Mouse (Mus musculus) lung, postnatal 0 days (tissue): ENCODE measurements around the gene Rab40b. TPM values are rescaled to one million over a fixed set of nuclear protein-coding genes. Genes with fewer than 3 reads are reported as not detected.

Experiments
- ATAC-seq: fragments of 200-750 bp; cut with Nextera tagmentation; 2 replicates; pipeline ENCODE4 v1.8.0; 2017; ENCODE audit warnings: moderate library complexity
- DNase-seq: peaks from one replicate; pipeline ENCODE4 v3.0.0-alpha.2; 2016; ENCODE audit warnings: low spot score
- H3K27ac ChIP-seq: fragments of 300-500 bp; sonication (generic); 2 replicates; pipeline ENCODE4 v1.5.1; 2014; ENCODE audit warnings: antibody characterized with exemption, mild to moderate bottlenecking, low read length, mixed read lengths
- H3K27me3 ChIP-seq: fragments of 300-500 bp; sonication (generic); replicated peaks from 2 replicates; pipeline ENCODE4 v1.6.1; 2014; ENCODE audit warnings: low read length, mixed read lengths; ENCODE audit not compliant: insufficient read depth
- H3K36me3 ChIP-seq: fragments of 300-500 bp; sonication (generic); 2 replicates; pipeline ENCODE4 v1.6.1; 2014; ENCODE audit warnings: low read length, mixed read lengths; ENCODE audit not compliant: insufficient read depth
- H3K4me1 ChIP-seq: fragments of 300-500 bp; sonication (generic); 2 replicates; pipeline ENCODE4 v1.6.1; 2014; ENCODE audit warnings: antibody characterized with exemption, low read depth, low read length, mixed read lengths; ENCODE audit not compliant: insufficient read depth
- H3K4me2 ChIP-seq: fragments of 300-500 bp; sonication (generic); replicated peaks from 2 replicates; pipeline ENCODE4 v1.6.1; 2014; ENCODE audit warnings: low read depth, mild to moderate bottlenecking, low read length, moderate library complexity, mixed read lengths
- H3K4me3 ChIP-seq: fragments of 300-500 bp; sonication (generic); 2 replicates; pipeline ENCODE4 v1.5.1; 2014; ENCODE audit warnings: low read depth, low read length
- H3K9ac ChIP-seq: fragments of 300-500 bp; sonication (generic); replicated peaks from 2 replicates; pipeline ENCODE4 v1.6.1; 2014; ENCODE audit warnings: low read depth, mild to moderate bottlenecking
- H3K9me3 ChIP-seq: fragments of 300-500 bp; sonication (generic); 2 replicates; pipeline ENCODE4 v1.6.1; 2016; ENCODE audit warnings: low read length, mixed read lengths
- CTCF ChIP-seq: IDR thresholded peaks from 2 replicates; pipeline ENCODE4 v1.5.1; 2016; ENCODE audit warnings: antibody characterized with exemption, mild to moderate bottlenecking
- EP300 ChIP-seq: IDR thresholded peaks from 2 replicates; pipeline ENCODE4 v1.6.1; 2016; ENCODE audit warnings: antibody characterized with exemption, mild to moderate bottlenecking, control low read depth
- WGBS: fragments of 180-500 bp; shearing (Covaris S2); extraction: QIAGEN DNeasy Blood & Tissue Kit; methylation state at CpG from one replicate; pipeline ENCODE4 v1.1.7; 2014; 5-methylcytosine and 5-hydroxymethylcytosine counted together
- polyA plus RNA-seq: library from polyadenylated mRNA; unstranded; fragments of >200 nt; fragmentation: Nextera tagmentation; extraction: Ambion mirVana; gene quantifications from 2 replicates; pipeline ENCODE4 v1.2.1, GENCODE M21; 2015

Rab40b gene
- polyA plus RNA-seq, 1 experiment from 2014 or later: 4.0 TPM

DNA sequence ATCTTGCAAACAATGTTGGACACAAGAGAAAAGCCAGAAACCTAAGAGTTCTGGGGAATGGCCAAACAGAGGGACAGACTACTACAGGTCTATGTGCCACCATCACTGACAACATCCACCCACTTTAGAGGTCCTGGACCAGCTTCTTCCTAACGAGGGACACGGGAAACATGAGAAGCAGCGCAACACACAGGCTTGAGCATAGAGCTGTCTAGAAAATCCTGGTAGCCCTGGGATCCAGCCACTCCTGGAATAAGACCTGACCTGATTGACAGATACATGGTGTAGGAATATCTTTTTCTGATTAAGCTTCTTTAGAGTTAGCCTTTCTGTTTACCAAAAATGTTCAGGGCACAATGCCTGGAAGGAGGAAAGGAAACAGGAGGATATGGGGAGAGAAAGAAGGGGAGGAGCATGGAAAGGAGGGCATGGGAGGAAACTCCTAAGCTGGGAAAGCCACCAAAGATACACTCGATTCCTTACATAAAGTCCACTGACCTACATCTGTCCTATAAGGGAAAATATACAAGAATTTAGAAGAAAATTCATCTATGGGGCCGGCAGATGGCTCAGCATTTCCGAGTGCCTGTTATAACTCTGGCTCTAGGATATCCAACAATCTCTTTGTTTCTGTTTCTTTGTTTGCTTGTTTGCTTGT lies 17.6 kb downstream of the Rab40b start:
- Histone ChIP-seq H3K27ac (no peak overlapping the region), H3K4me3 (no peak overlapping the region), H3K4me1 (no peaks in the 10 kb centered on the region), H3K9me3 (no peaks in the 10 kb centered on the region), H3K9ac (no peak overlapping the region), H3K4me2 (no peak overlapping the region), H3K36me3 (no peaks in the 10 kb centered on the region), H3K27me3 (no peaks in the 10 kb centered on the region)
- no peak for ATAC-seq
- TF ChIP-seq EP300 (no peak), CTCF (no peak)
- WGBS: 60% methylated on average over 6 of the region's 6 CpGs
- no peak for DNase-seq

DNA sequence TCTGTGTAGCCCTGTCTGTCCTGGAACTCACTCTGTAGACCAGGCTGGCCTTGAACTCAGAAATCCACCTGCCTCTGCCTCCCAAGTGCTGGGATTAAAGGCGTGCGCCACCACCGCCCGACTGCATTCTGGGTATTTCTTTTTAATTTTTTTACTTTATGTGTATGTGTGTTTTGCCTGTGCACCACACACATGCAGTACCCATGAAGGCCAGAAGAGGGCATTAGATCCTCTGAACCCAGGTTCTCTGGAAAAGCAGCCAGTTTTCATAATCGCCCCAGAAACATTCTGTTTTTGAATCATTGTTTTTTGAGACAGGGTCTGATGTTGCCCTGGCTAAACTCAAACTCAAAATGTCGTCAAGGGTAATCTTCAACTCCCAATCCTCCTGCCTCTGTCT lies 18.4 kb downstream of the Rab40b start:
- 63% methylated on average over 6 of the region's 6 CpGs for WGBS
- Histone ChIP-seq H3K9me3 (no peaks in the 10 kb centered on the region), H3K9ac (no peak overlapping the region), H3K4me1 (no peaks in the 10 kb centered on the region), H3K27me3 (no peaks in the 10 kb centered on the region), H3K4me2 (no peak overlapping the region), H3K27ac (no peak overlapping the region), H3K36me3 (no peaks in the 10 kb centered on the region), H3K4me3 (no peak overlapping the region)
- DNase-seq (no peak), ATAC-seq (no peak)
- TF ChIP-seq EP300 (no peak), CTCF (peak; percentile 63)

DNA sequence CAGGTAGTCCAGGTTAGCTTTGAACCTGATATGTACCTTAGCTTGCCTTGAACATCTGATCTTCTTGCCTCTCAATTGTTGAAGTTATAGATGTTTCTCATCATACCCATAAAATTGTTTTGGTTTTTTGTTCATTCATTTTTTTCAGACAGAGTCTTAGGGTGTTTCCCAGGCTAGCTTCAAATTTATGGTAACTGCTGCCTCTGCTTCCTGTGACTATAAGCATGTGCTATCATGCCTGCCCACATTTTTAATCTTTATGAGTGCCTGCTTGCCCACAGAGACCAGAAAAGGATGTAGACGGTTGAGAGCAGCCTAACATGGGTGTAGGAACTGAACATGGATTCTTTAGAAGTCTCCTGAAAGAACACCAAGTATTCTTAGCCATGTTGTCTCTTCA lies 19.3 kb downstream of the Rab40b start:
- no peaks in the 10 kb centered on the region for H3K36me3 ChIP-seq
- H3K9ac ChIP-seq: no peak overlapping the region
- no peaks in the 10 kb centered on the region for H3K9me3 ChIP-seq
- DNase-seq: no peak
- ATAC-seq: no peak
- H3K4me2 ChIP-seq: no peak overlapping the region
- no peak overlapping the region for H3K4me3 ChIP-seq
- no peaks in the 10 kb centered on the region for H3K4me1 ChIP-seq
- H3K27me3 ChIP-seq: no peaks in the 10 kb centered on the region
- TF ChIP-seq EP300: no peak
- TF ChIP-seq CTCF: no peak
- no peak overlapping the region for H3K27ac ChIP-seq
- WGBS: 82% methylated on average over 1 of the region's 1 CpGs

DNA sequence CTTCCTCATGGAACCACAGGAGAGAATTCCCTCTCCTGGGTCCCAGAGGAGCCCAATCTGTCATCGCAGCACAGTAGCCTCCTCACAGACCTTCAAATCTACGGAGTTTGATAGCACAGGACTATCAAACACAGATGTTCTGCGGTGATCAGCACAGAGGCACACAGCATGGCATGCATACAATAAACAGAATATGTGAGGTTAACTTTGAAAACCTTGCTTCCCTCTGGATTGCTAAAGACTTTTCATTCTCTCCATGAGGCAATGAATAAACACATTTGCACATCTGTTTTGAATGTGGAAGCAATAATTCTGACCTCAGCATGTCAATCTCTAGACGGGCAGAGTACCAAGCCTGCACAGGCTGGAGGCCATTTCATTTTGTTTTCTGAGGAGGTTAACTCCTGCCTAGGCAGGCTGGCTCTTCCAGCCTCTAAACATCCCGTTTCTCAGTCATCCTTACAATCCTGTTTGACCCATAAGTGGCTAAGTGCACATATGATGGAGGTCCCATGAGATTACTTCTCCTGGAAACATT lies 20.8 kb downstream of the Rab40b start:
- WGBS: 50% methylated on average over 5 of the region's 5 CpGs
- Histone ChIP-seq H3K27ac (no peak overlapping the region), H3K27me3 (no peaks in the 10 kb centered on the region), H3K4me1 (no peaks in the 10 kb centered on the region), H3K36me3 (no peaks in the 10 kb centered on the region), H3K4me3 (no peak overlapping the region), H3K4me2 (no peak overlapping the region), H3K9me3 (no peaks in the 10 kb centered on the region), H3K9ac (no peak overlapping the region)
- TF ChIP-seq CTCF (no peak), EP300 (no peak)
- ATAC-seq (no peak), DNase-seq (no peak)

DNA sequence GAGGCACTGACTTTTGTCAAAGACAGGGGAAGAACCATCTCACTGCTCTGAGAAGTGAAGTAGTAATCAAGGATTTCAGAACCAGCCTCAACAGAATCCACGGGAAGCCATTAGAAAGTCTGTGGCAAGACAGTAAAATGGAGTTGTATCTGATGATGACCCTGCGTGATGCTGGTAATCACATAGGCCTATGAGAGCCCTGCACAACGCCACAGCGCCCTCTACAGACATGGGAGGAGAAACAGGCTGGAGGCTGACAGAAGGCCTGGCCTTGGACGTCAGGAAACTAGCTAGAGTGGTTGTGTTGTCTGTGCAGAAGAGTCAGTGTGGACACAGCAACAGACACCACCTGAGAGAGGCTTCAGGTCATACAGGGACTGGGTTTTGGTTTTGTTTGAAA lies 25.8 kb downstream of the Rab40b start:
- no peaks in the 10 kb centered on the region for H3K4me1 ChIP-seq
- no peak overlapping the region for H3K4me2 ChIP-seq
- no peak overlapping the region for H3K9ac ChIP-seq
- no peaks in the 10 kb centered on the region for H3K27me3 ChIP-seq
- DNase-seq (no peak), ATAC-seq (no peak)
- H3K36me3 ChIP-seq: no peaks in the 10 kb centered on the region
- WGBS: 29% methylated on average over 5 of the region's 5 CpGs
- H3K4me3 ChIP-seq: no peak overlapping the region
- TF ChIP-seq EP300: no peak
- peak; percentile 64 for TF ChIP-seq CTCF
- no peaks in the 10 kb centered on the region for H3K9me3 ChIP-seq
- H3K27ac ChIP-seq: no peak overlapping the region

DNA sequence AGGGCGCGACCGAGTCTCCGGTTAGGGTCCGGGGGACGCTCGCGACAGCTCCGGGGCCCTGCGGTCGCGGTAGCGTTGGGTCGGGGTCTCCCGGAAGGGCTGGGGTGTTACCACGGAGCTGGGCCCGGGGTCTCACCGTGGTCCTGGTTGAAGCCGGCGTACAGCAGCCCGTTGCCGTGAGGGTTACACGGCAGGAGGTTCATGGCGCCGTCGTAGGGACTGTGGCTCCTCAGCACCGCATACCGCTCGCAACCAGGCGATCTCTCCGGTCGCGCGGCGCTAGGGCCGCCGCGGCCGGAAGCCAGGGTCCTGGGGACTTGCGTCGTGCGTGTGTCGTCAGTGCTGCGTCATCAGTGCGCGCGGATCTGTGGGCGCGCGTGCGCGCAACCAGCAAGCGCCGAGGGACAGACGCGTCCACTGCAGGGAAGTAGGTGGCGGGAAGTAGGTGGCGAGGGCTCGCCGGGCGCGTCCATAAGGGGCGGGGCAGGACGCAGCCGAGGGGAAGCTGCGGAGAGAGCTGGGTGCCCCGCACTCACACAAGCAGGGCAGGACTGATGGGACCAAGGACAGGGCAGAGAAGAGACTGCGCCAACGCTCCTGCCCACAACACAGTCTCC lies 33.9 kb downstream of the Rab40b start, which contains the start of gene Wdr45b:
Gene Wdr45b (minus strand): TSS at position 355 of the 617 bp plus-strand sequence.
- no peaks in the 10 kb centered on the region for H3K9me3 ChIP-seq
- H3K9ac ChIP-seq: peak within 1 kb of the TSS; percentile 96
- TF ChIP-seq EP300 (no peak), CTCF (no peak)
- no peaks in the 10 kb centered on the region for H3K27me3 ChIP-seq
- H3K36me3 ChIP-seq: no peaks in the 10 kb centered on the region
- ATAC-seq: peak; percentile 99
- peak within 1 kb of the TSS; percentile 91 for H3K27ac ChIP-seq
- 1% methylated on average over 62 of the region's 69 CpGs for WGBS
- H3K4me2 ChIP-seq: peak within 1 kb of the TSS; percentile 73
- H3K4me1 ChIP-seq: peaks cover 9% of the 10 kb centered on the region
- peak within 1 kb of the TSS; percentile 100 for H3K4me3 ChIP-seq
- peak; percentile 97 for DNase-seq
